Mouse (Mus musculus) liver, embryonic 14.5 days (tissue): ENCODE data around the gene Nrg3. TPM values are rescaled to one million over a fixed set of nuclear protein-coding genes. Genes with fewer than 3 reads are reported as not detected.

Source experiments
- ATAC-seq: fragments of 200-750 bp; cut with Nextera tagmentation; 2 replicates; pipeline ENCODE4 v1.8.0; 2017; ENCODE audit warnings: moderate number of reproducible peaks, mild to moderate bottlenecking, moderate library complexity; ENCODE audit not compliant: insufficient read depth
- DNase-seq, 3 experiments: peaks; one replicate each; pipeline ENCODE4 v3.0.0-alpha.2; 2012 to 2013; ENCODE audit warnings: low read depth in 3 of 3, low spot score in 3 of 3
- H3K27ac ChIP-seq: fragments of 300-500 bp; sonication (generic); 2 replicates; pipeline ENCODE4 v1.5.1; 2014; ENCODE audit warnings: moderate library complexity, mild to moderate bottlenecking, control low read depth, inconsistent platforms
- H3K27me3 ChIP-seq: fragments of 300-500 bp; sonication (generic); 2 replicates; pipeline ENCODE4 v1.6.1; 2014; ENCODE audit warnings: mild to moderate bottlenecking, low read length, moderate library complexity; ENCODE audit not compliant: control insufficient read depth, insufficient read depth
- H3K36me3 ChIP-seq: fragments of 300-500 bp; sonication (generic); replicated peaks from 2 replicates; pipeline ENCODE4 v1.6.1; 2014; ENCODE audit warnings: low read depth; ENCODE audit not compliant: control insufficient read depth, insufficient read depth
- H3K4me1 ChIP-seq, 2 experiments: fragments of 200-500 bp in 1 of 2; fragments of 300-500 bp in 1 of 2; sonication (generic) in 1 of 2; replicated peaks; 2 replicates each; pipeline ENCODE4 v1.6.1; 2012 to 2014; ENCODE audit warnings: antibody characterized with exemption in 1 of 2, inconsistent platforms in 1 of 2, low read length in 1 of 2; ENCODE audit not compliant: control insufficient read depth in 2 of 2, insufficient read depth in 2 of 2
- H3K4me2 ChIP-seq: fragments of 300-500 bp; sonication (generic); 2 replicates; pipeline ENCODE4 v1.6.1; 2014; ENCODE audit warnings: low read depth, mild to moderate bottlenecking, control low read depth, moderate library complexity
- H3K4me3 ChIP-seq, 2 experiments: fragments of 200-500 bp in 1 of 2; fragments of 300-500 bp in 1 of 2; sonication (generic) in 1 of 2; 2 replicates each; pipeline ENCODE4 v1.5.1; 2012 to 2014; ENCODE audit warnings: low read depth in 2 of 2, low read length in 2 of 2, mild to moderate bottlenecking in 2 of 2, control low read depth in 1 of 2, inconsistent platforms in 1 of 2, moderate library complexity in 1 of 2; ENCODE audit not compliant: insufficient read depth in 1 of 2
- H3K9ac ChIP-seq: fragments of 300-500 bp; sonication (generic); replicated peaks from 2 replicates; pipeline ENCODE4 v1.6.1; 2014; ENCODE audit warnings: mild to moderate bottlenecking, control low read depth, moderate library complexity
- H3K9me3 ChIP-seq: fragments of 300-500 bp; sonication (generic); 2 replicates; pipeline ENCODE4 v1.6.1; 2016; ENCODE audit warnings: low read length, mixed read lengths; ENCODE audit not compliant: control insufficient read depth
- CTCF ChIP-seq: IDR thresholded peaks from 2 replicates; pipeline ENCODE4 v1.5.1; 2016; ENCODE audit warnings: antibody characterized with exemption, low read depth, control low read depth
- EP300 ChIP-seq: IDR thresholded peaks from 2 replicates; pipeline ENCODE4 v1.6.1; 2016; ENCODE audit warnings: antibody characterized with exemption, low read depth
- WGBS: fragments of 180-500 bp; shearing (Covaris S2); extraction: QIAGEN DNeasy Blood & Tissue Kit; methylation state at CpG from one replicate; pipeline ENCODE4 v1.1.7; 2014; ENCODE audit not compliant: insufficient replicate concordance; 5-methylcytosine and 5-hydroxymethylcytosine counted together
- polyA plus RNA-seq, 2 experiments: library from polyadenylated mRNA; depleted of rRNA in 1 of 2; stranded (reverse) in 1 of 2; unstranded in 1 of 2; fragments of >200 nt; fragmentation: Nextera tagmentation in 1 of 2; extraction: Ambion mirVana in 1 of 2; gene quantifications; 2 replicates each; pipeline versions ENCODE4 v1.2.1 to v1.2.3; 2012 to 2014

The Nrg3 gene
- polyA plus RNA-seq, 2 experiments = not detected

DNA sequence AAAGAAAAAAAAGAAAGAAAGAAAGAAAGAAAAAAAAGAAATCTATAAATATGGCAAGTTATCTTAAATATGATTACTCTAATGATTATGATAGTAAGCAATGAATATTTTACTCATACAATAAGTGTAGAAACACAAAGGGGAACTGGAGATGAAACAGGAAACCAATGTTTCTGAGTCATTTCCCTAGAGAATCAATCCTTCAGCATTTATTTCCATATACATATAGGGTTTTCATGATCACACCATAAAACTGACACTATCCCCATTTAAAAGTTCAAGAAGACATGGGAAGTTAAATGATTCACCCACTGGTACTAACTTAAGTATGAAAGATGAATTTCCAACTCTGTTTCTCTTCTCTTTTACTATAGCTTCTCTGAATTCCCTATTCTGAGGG lies 86.0 kb downstream of the Nrg3 start:
- no peak for DNase-seq
- Histone ChIP-seq H3K27me3 (no peaks in the 10 kb centered on the region), H3K27ac (no peak overlapping the region), H3K9ac (no peak overlapping the region), H3K36me3 (no peaks in the 10 kb centered on the region), H3K9me3 (no peaks in the 10 kb centered on the region), H3K4me1 (no peaks in the 10 kb centered on the region), H3K4me3 (no peak overlapping the region), H3K4me2 (no peak overlapping the region)
- ATAC-seq = no peak
- no peak for TF ChIP-seq CTCF
- TF ChIP-seq EP300 = no peak

- Histone ChIP-seq H3K27me3 (no peaks in the 10 kb centered on the region), H3K27ac (no peak overlapping the region), H3K4me1 (no peaks in the 10 kb centered on the region), H3K9ac (no peak overlapping the region), H3K4me3 (no peak overlapping the region), H3K36me3 (no peaks in the 10 kb centered on the region), H3K4me2 (no peak overlapping the region), H3K9me3 (no peaks in the 10 kb centered on the region)
- TF ChIP-seq CTCF (no peak), EP300 (no peak)
- DNase-seq (no peak), ATAC-seq (no peak)
These were observed 91.6 kb downstream of the Nrg3 start for GRCm38 (mm10) chr14:39381321-39381720.

DNA sequence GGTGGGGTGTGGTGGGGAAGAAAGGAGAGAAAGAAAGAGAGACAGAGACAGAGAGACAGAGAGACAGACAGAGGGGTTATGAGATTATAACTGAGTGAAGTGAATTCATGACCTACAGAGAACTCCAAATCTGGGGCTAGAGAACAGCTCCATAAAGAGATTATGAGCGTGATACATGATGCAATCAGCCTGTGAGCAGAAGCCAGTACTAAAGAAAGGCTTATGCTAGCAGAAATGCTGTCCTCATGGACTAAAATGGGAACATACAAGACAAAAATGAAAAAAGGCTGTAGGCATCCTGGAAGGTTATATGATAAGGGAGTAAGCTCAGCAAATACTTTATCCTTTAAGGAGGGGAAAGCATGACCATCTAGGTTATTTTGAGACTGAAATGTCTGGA lies 99.7 kb downstream of the Nrg3 start:
- H3K4me3 ChIP-seq = no peak overlapping the region
- TF ChIP-seq CTCF (no peak), EP300 (no peak)
- DNase-seq = no peak
- H3K36me3 ChIP-seq = no peaks in the 10 kb centered on the region
- H3K9me3 ChIP-seq = no peaks in the 10 kb centered on the region
- H3K27ac ChIP-seq = no peak overlapping the region
- ATAC-seq = no peak
- H3K4me1 ChIP-seq = no peaks in the 10 kb centered on the region
- H3K4me2 ChIP-seq = no peak overlapping the region
- H3K27me3 ChIP-seq = no peaks in the 10 kb centered on the region
- WGBS = 19% methylated on average over 1 of the region's 1 CpGs
- no peak overlapping the region for H3K9ac ChIP-seq

DNA sequence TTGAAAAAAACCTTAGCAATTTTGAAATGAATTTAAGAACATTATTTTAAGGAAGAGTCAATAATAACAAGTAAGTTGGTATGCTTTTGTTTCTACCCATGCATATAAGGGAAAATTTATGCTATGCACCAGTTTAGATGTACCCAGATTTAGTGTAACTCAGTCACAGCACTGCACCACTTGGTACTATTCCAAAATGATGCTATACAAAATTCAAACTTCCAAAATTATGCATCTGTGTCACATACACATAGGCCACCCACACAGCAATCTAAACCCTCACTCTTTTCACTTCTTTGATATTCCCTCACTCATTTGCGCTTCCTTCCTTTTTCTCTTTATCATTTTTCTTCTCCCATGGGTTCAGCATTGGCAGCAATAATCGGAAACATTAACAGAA lies 116.6 kb downstream of the Nrg3 start:
- no peak overlapping the region for H3K27ac ChIP-seq
- no peak for TF ChIP-seq CTCF
- no peak for TF ChIP-seq EP300
- H3K27me3 ChIP-seq = no peaks in the 10 kb centered on the region
- no peaks in the 10 kb centered on the region for H3K36me3 ChIP-seq
- ATAC-seq (no peak), DNase-seq (no peak)
- 57% methylated on average over 2 of the region's 2 CpGs for WGBS
- H3K9ac ChIP-seq = no peak overlapping the region
- no peaks in the 10 kb centered on the region for H3K4me1 ChIP-seq
- no peak overlapping the region for H3K4me3 ChIP-seq
- no peak overlapping the region for H3K4me2 ChIP-seq
- H3K9me3 ChIP-seq = no peaks in the 10 kb centered on the region

DNA sequence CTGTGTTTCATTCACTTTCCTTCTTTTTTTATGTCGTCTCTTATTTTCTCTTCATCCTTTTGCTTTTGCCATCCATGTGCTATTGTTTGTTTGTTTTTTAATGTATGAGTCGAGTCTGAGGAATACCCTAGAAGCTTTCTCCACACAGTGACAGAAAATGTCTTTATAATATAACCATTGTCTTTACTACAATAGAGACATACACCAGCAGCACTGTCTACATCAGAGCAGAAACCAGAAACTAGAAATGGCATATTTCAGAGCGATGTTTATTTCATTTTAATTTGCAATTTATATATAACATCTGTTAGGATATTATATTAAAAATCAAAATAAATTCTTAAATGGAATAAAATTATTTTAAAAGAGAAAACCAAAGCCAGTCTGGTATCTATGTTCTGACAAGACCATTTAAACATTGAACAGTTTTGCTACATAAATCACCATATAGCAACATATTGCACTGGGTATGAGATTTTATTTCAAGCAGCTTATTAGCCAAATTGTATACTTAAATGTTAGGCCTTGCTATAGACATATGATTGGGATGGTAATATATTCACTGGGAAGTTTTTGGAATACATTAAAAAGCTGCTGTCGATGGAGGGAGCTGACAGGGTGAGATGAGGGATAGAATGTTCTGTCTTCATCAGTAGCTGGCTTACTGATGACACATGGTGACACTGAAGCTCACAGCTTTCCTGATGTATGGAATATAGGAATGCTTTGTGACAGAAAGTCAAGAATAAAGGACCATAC lies 120.7 kb downstream of the Nrg3 start:
- ATAC-seq = no peak
- WGBS = 47% methylated on average over 4 of the region's 4 CpGs
- H3K36me3 ChIP-seq = no peaks in the 10 kb centered on the region
- no peak overlapping the region for H3K9ac ChIP-seq
- no peaks in the 10 kb centered on the region for H3K27me3 ChIP-seq
- H3K4me3 ChIP-seq = no peak overlapping the region
- TF ChIP-seq EP300 (no peak), CTCF (no peak)
- H3K4me2 ChIP-seq = no peak overlapping the region
- DNase-seq = no peak
- H3K27ac ChIP-seq = no peak overlapping the region
- no peaks in the 10 kb centered on the region for H3K4me1 ChIP-seq
- no peaks in the 10 kb centered on the region for H3K9me3 ChIP-seq
